Mouse (Mus musculus): ENCODE results near the gene Cmtm8.

Gene Cmtm8

DNA sequence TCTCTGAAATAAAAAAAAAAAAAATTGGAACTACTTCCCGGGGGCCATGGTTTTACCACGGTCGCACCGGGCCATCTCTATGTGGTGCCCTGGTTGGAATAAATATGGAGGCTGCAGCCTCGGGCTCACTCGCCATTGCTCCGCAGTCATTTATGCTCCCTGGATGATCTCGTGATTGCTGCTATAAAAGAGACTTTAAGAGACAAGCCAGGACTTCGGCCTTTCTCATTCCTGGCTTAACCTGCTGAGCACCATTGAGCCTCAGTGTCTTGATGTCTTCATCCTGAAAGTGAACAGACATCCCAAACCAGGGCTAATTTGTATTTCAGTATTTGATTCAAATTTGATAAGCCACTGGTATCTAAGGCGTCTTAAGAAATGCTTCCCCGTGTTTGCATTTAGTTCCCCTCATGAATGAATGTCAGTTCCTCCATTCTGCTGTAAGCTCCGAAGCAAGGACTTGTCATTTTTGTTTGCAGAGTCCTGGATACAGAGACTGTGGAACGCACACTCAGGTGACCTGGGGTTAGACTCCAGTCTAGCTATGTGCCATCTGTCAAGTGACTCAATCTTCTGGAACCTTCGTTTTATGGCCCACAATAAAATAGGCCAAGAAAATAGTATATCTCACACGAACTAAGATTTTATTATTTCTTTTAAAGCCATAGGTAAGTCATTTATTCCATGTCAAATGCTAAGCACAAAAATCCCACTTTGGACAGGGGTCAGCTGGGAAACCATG, 22.2 kb downstream of the Cmtm8 start:
- no peak for DNase-seq (ENCODE audit: low read depth, low spot score)

DNA sequence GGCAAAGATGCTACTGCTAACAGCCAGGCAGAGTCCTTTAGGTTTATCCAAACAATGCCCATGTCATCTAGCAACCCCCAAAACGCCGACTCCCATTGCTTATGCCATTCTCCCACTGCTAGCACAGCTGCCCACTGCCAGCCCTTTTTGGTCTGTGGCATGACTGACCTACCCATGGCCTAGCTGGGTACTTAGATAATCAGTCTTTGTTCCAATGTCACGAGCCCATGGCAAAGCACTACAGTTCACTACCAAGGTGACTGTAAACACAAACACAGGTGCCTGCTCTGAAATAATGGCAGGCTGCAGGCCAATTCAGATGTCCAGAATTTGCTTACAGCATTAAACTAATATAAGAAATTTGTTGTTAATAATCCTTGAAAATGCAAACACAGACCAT, 25.0 kb downstream of the Cmtm8 start:
- DNase-seq (ENCODE audit: low read depth, low spot score) = no peak

DNA sequence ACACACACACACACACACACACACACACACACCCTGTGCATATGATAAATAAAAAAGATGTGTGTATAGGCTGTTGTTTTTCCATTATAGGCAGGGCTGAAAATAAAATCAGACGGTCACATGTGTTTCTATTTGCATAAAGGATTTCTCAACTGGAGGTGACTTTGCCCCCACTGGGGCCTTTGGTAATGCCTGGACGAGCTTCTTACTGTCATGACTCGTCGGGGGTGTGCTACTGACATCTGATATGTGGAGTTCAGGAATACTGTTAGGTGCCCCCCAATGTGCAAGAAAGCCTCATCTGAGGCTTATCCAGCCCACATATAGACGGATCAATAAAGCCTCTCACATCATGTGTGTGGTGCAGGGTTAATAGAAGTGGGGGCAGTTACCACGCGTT, 26.9 kb downstream of the Cmtm8 start:
- no peak for DNase-seq (ENCODE audit: low read depth, low spot score)

- no peak for DNase-seq (ENCODE audit: low read depth, low spot score)
Observed at GRCm38 (mm10) chr9:114816121-114816520, 27.8 kb downstream of the Cmtm8 start.

GRCm38 (mm10) chr9:114815315-114815714, 28.6 kb downstream of the Cmtm8 start:
- DNase-seq (ENCODE audit: low read depth, low spot score) = peak; percentile 62

DNA sequence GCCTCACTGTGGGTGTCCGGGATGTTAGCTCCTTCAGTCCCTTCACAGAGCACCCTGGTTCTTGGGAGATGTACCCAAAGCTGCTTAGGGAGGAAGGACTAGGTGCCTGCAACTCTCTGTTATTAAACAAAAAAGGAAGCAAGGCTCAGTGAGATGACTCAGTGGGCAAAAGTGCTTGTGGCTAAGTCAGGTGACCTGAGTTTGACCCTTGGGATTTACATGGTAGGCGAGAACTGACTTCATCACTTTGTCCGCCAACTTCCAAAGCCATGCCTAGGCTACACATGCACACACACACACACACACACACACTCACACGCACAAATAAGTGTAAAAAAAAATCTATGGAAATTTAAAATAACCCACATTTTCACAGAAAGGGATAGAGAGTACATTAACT, 32.0 kb downstream of the Cmtm8 start:
- no peak for DNase-seq (ENCODE audit: low read depth, low spot score)

- no peak for DNase-seq (ENCODE audit: low read depth, low spot score)
Observed at GRCm38 (mm10) chr9:114810837-114811236, 33.1 kb downstream of the Cmtm8 start.

DNA sequence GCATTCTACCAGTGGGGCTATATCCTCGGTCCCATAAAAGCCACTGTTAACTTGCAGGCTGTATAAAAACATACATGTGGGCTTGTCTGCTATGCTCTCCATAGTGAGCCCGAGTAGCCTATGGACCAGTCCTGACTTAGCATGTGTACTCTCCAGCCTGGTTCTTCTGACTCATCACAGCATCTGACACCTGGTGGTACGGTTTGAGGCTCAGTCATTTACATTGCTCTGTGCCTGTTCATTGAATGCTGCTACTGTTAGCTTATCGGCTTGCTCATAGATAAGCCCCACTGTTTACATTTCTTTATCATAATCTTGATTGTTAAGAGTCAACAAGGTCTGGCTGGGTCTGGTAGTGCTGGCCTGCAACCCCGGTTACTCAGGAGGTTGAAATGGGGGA, 35.3 kb downstream of the Cmtm8 start:
- no peak for DNase-seq (ENCODE audit: low read depth, low spot score)

- DNase-seq (ENCODE audit: low read depth, low spot score) = no peak
Observed at GRCm38 (mm10) chr9:114807261-114807660, 36.7 kb downstream of the Cmtm8 start.

DNA sequence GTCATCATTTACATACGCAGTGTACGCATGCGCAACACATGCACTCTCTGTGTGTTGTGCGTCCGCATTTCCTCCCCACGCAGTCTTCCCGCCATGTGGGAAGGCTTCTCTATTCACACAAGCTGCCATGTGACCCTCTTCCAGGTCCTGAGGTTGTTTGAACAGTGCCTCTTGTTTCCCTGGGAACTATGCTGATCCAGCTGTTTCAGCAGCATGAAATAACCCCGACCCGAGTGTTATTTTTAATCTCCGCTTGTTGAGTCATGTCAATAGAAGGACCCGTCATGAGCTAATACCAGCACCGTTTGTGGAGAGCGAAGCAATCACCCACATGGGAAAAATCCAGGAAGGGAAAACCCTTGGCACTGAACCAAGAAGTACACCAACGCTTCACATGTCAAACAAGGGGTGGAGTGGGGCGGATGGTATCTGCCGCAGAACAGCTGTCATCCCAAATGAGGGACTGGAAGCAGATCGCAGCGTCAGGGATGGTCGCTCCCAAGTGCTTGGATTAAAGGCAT, 38.7 kb downstream of the Cmtm8 start:
- no peak for DNase-seq (ENCODE audit: low read depth, low spot score)

- DNase-seq (ENCODE audit: low read depth, low spot score) = no peak
Observed at GRCm38 (mm10) chr9:114802191-114802590, 41.8 kb downstream of the Cmtm8 start.

DNA sequence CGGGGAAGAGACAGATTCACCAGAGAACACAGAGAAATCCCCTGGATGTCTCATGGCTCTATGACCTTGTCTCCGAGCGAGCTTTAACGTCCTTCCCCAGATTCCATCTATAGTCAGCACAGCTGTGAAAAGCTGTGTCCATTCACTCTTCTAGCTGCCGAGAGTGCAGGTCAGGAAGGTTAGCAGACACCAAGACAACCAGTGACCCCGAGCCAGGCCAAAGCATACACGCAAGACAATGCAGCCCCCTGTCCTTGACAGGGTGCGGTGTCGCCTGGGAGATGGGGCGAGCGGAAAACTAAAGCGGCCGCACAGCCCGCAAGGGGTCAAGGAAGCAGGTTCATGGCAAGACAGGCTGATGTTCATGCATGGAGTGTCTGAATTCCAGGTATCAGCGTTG, 42.7 kb downstream of the Cmtm8 start:
- no peak for DNase-seq (ENCODE audit: low read depth, low spot score)

DNA sequence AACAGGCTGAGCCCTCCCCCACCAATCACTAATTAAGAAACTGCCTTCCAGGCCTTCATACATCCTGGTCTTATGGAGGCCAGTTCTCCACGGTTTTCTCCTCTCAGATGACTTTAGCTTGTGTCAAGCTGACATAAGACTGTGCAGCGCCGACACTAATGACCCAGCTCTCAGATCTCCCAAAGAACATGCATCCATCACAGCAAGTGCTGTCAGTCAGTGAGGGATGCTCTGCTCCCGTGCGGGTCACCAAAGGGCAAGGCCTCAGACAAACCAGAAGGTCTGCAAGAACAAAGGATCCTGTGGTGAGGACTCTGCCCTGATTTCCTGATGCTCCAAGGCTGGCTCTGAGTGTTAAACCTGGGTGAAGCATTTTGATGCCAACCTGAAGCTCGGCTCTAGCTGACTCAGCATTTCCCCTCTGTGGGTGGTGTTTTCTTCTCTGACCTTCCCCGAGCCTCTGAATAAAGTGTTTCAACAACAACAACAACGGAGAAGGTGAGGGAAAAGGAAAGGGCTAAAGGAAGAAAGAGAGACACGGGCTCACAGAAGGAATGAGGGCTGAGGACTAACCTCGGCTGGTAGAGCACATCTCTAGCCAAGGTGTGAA, 44.4 kb downstream of the Cmtm8 start:
- no peak for DNase-seq (ENCODE audit: low read depth, low spot score)

DNA sequence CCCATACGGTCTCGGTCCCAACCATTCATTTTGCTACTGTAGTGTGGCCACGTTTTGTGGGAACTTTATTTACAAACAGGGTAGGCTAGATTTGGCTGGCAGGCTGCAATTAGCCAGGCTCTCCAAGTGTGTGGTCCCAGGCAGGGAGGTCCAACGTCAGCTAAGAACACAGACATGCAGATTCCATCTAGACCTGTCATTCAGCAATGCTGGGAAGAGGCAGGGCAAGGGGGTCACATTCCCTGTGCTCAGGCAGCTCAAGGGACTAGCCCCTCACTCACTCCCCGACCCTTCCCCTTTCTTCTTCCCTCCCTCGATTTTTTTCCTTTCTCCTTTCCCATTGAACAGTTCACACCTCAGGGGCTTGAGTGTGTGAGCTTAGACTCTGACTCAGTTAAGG, 45.1 kb downstream of the Cmtm8 start:
- no peak for DNase-seq (ENCODE audit: low read depth, low spot score)

- peak; percentile 64 for DNase-seq (ENCODE audit: low read depth, low spot score)
Observed at GRCm38 (mm10) chr9:114797329-114798004, 46.5 kb downstream of the Cmtm8 start.

DNA sequence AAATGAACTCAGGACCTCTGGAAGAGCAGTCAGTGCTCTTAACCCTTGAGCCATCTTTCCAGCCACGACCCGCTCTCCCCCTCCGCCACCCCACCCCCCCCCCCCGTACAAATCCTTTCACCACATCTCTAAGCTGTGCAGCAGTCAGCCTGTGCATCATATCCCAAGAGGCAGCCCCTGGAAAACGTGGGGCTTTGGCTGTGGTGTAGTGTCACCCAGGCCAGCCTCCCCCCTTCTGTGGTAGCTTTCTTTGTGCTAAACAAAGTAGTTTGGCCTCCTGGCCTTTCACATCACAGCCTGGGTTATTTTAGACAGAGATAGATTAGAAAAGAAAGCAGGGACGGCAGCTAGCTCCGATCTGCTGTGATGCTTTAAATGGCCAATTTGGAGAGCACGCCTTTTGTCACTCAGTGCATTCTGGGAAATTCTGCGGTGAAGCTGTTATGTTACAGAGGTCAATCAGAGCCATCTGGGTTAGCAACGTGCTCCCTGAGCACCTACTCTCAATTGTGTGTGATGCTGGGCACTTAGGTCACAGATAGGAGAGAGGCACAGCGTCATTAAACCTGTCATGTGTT, 47.4 kb downstream of the Cmtm8 start:
- no peak for DNase-seq (ENCODE audit: low read depth, low spot score)

- DNase-seq (ENCODE audit: low read depth, low spot score) = peak; percentile 47
Observed at GRCm38 (mm10) chr9:114794491-114794890, 49.5 kb downstream of the Cmtm8 start.

- no peak for DNase-seq (ENCODE audit: low read depth, low spot score)
Observed at GRCm38 (mm10) chr9:114793764-114794295, 50.1 kb downstream of the Cmtm8 start.

- no peak for DNase-seq (ENCODE audit: low read depth, low spot score)
Observed at GRCm38 (mm10) chr9:114789989-114790388, 54.0 kb downstream of the Cmtm8 start.

DNA sequence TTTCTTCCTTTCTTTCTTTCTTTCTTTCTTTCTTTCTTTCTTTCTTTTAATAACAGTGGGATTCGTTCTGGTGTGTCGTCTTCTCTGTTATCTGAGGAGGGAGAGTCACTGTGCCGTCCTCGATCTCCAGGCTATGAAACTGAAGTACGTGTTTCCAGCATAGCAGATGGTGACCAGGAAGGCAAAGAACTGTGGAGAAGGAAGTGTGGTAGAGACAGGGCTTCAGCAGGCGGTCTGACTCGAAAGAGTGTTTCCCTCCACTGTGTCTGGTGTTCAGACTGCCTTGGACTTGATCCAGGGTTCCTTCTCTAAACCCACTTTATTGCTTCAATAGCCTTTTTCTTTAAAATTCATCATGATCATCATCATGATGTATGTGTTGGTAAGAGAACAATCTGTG, 54.4 kb downstream of the Cmtm8 start:
- DNase-seq (ENCODE audit: low read depth, low spot score) = no peak

DNA sequence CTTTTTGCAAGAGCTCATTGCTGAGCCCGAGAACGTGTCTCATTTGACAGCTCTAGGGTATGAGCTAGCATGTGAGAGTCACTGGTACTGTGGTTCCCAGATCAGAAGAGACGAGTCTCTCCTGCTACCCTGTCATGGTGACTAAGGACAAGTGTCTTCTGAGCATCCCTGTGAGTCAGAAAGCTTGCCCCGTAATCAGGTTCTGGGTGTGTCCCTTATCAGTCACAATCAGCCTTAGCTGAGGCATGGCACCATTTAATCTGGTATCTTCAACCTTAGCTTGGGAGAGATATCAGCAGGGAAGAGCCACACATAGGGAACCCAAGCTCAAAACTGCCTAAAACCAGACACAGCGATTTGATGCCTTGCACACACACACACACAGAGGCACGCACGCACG, 55.3 kb downstream of the Cmtm8 start:
- peak; percentile 32 for DNase-seq (ENCODE audit: low read depth, low spot score)

DNA sequence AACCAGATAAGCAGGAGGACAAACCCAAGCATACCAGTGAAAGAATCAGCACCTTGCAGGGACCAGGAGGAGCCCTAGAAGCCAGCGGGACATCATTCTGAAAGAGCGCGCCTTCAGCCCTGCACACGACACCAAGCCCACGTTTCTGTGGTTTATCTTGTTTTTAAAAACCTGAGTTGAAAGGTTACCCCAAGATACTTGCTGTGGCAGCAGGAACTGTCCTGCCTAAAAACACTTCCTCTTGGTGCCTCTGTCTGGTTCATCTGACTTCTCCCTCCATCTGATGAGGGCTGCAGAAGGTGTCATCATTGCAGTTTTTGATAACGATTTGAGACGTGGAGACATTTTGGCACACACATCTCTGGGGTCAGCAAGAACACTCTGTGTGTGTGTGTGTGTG, 56.2 kb downstream of the Cmtm8 start:
- DNase-seq (ENCODE audit: low read depth, low spot score) = peak; percentile 70
